Mouse (Mus musculus): Measurements from ENCODE around the gene Cdyl2.

- TF ChIP-seq CTCF (IDR thresholded peaks at IDR 0.05; ENCODE audit: borderline replicate concordance, insufficient read depth, low read depth, low read length) (no peak), POLR2A (IDR thresholded peaks at IDR 0.05; ENCODE audit: borderline replicate concordance, insufficient read depth, low read length) (no peak)
Observed at GRCm38 (mm10) chr8:116668977-116669376, 63.8 kb downstream of the Cdyl2 start.

Data from cerebellum, adult 2 months (tissue).